Mouse (Mus musculus) left cerebral cortex, adult 11 months (tissue): ENCODE data around the gene Spint4.
A peak's percentile ranks its signal among the peaks of the same experiment; 100 is the strongest.

Source experiments
- DNase-seq: peaks from one replicate; pipeline ENCODE4 v3.0.0; 2022; ENCODE audit warnings: low spot score

The Spint4 gene

DNA sequence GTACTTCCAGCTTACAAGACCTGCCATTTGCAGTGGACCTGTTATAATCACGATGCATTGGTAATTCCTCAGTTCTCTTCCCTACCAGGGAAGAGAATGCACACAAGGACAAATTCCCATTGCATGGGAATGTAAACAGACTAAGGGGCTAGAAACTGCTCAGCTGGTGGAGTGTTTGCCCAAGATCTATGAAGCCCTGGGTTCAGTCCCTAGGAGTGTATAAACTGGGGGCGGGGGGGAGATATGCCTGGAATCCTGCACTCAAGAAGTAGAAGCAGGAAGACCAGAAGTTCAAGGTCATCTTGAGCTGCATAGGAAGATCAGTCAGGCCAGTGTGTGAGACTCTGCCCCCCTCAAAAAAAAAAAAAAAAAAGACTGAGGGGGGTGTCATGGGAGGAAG, 35.0 kb downstream of the Spint4 start:
- no peak for DNase-seq

DNA sequence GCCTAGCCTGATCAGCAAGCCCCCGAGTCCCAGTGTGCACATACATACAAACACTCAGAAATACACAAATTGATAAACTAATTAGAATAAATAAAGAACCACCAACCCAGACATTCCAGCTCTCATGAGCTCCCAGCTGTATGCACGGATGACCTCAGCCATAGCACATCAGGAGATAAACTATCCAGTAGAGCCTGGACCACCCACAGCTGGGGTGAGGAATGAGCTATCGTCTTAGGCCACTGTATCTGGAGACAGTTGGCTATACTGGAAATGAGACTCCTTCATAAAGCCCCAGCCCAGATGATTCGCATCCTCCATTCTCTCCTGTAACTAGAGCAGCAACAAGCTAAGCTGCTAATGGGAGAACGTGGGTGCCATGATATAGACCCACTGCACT, 36.5 kb downstream of the Spint4 start:
- no peak for DNase-seq

DNA sequence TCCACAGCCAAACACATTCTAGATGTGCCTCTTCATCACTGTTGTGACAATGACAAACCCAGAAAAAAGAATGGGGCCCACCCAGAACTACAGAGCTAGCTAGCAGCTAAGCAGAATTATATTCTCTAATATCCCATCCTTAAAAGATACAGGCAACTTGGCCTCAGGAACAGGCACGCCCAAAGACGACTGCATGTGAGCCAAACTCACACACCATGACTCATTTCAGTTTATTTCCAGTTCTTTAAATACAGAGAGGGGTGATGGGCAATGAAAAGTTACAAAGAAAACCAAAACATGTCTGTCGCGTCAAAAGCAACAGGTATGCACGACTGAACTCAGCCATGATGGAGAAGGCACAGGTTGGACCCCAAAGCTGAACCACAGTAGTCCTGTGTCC, 37.1 kb downstream of the Spint4 start:
- DNase-seq: no peak

DNA sequence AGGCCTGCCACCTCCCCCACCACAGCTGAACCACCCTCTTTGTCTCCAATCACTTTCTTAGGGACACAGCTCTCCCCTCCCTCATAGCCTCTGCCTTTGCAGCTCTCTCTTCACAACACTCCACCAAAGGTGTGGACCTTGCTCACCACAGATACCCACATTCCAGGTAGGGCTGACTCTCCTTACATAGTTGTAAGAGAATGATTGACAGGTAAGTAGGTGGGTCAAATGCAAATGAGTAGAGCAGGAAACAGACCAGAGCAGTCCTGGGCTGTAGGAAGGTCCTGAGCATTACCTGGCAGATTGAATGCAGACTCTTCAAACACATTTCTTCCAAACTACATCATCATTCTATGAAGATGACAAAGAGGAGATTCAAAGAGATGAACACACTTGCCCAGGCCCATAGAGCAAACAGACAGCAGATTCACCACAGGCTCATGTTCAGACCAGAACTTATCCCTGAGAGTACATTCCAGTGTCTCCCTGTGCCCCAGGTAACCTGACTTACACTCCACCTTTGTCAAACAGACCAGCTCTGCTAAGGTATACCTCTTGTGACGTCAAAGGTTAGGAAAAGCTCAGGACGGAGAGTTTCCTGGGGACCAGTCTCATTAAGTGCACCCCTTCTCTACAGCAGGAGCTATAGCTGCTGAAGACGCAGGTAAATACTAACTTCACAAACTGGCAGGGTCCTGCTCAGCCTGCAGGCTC, 39.2 kb downstream of the Spint4 start:
- no peak for DNase-seq

DNA sequence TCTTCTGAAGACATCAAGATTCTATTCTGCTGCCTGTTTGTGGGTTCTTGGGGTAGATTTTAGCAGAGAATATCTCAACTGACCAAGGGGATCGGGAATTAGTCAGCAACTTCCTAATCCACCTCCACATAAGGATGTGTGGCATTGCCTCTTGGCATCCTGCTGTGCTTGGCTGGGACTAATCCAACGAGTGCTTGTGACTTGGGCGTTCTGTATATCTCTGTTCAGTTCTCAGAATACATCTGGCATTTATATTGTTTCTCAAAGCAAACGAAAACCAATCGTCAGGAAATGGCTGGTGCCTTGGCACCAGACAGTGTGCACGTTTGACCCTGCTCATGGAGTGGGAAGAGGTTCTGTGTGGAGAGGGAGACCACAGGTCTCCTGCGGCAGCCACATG, 41.6 kb downstream of the Spint4 start:
- no peak for DNase-seq

DNA sequence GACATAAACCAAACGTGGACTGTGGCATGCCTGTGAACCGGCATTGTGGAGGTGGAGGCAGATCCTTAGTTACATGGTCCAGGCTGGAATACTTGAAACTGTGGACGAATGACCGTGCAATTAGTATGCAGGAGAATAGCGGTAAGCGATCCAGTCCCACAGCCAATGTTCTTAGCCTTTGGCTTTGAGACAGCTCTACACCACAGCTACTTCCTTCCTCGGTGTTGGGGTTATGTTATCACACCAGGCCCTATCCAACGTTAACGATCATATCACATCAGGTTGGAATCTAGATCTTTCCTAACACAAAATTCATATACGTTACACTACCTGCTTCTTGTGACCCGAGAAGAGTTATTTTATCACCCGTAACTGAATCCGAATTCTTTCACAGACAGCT, 46.7 kb downstream of the Spint4 start:
- no peak for DNase-seq

DNA sequence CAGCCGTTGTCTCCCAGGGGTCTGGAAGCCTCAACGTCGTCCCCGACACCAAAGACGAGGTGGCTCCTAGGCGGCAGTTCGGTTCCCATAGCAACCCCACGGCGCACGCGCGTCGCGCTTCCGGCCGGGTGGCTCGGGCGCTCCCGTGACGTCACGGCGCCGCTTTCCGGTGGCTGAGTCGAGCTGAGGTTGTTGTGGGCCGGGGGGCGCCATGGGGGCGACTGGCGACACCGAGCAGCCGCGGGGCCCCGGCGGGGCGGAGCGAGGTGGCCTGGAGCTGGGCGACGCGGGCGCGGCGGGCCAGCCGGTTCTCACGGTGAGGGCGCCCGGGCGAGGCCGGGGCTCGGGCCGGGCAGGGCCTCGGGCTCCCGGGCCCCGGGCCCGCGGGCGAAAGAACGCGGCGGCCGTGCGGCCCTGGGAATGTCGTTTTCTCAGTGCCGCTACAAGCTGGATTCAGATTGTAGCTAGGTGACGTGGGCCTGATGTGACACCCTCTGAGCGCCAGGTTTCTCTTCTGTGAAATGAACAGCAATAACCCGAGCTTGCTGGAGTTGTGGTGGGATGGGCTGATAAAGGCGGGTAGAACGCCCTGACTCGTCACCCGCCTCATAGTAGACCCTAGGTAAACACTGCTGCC, 47.7 kb downstream of the Spint4 start, which contains the start of the genes Wfdc3 and Dnttip1:
TSS of gene Wfdc3 (minus strand) at position 89 of the 637 bp plus-strand sequence.
TSS of gene Dnttip1 (plus strand) at position 141 of the 637 bp plus-strand sequence.
- peak; percentile 87 for DNase-seq

DNA sequence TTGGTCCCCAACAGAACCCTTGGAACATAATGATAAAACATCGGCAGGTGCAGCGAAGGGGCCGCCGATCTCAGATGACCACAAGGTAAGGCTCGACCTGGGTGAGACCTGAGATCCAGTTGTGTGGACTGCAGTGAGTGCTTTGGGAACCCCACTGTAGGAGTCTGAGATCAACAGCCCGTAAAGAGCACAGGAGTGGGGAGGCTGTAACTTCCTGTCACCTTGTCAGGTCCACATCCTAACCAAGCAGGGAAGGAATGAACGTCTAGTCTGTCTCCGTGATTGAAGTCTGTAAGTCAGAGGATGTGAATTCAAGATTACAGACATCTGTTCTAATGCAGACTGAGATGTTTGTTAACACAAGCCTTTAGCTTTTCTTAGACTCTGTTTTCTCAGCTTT, 48.4 kb downstream of the Spint4 start:
- DNase-seq: no peak

DNA sequence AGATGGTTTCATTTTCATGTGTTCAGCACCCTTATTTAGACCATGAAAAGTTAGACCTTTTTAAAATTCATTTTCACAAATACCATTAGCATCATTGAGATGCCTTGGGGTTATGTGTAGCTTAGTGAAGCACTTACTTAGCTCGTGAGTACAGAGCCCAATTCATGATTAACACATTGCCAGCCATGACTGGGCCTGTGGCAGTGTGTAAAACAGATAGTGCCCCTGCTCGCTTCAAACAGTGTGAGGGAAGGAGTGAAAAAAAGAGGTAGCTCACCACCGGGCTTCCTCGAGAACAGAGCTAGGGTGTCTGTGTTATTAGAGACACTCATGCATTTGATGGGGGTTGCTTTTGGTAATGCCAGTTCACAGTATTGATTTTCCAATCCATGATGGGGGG, 49.9 kb downstream of the Spint4 start:
- no peak for DNase-seq

DNA sequence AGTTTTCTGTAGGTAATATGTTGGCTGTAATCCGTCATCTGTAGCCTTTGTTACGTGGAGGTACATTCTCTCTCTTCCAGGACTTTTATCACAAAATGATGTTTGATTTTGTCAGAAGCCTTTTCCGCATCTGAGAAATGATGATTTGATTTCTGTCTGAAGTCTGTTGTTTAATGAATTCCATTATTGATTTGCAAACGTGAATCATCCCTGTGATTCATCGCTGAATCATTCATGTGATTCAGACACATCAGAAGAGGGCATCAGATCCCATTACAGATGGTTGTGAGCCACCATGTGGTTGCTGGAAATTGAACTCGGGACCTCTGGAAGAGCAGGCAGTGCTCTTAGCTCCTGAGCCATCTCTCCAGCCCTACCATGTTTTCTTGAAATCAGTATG, 50.7 kb downstream of the Spint4 start:
- no peak for DNase-seq
